Mouse (Mus musculus): ENCODE measurements at regions not wholly inside any gene's neighbourhood (a gene's known extent, or its start where the extent isn't known, plus 50 kb on each side); places are given as distances from the start of the nearest gene placed in this dataset.
"Not testable (repeated sequence)": the region's sequence is repeated elsewhere in the genome, so short reads cannot be mapped to it uniquely, and the experiment has no call there.

- in situ Hi-C loops (cut with MboI) = no loop called here
Measured at GRCm38 (mm10) chr10:96408250-96408649, 208.6 kb upstream of the Btg1 start.

- in situ Hi-C loops (cut with MboI) = no loop called here
Measured at GRCm38 (mm10) chr10:96410028-96410427, 206.8 kb upstream of the Btg1 start.

- in situ Hi-C loops (cut with MboI) = no loop called here
Measured at GRCm38 (mm10) chr10:96414807-96415206, 202.0 kb upstream of the Btg1 start.

- in situ Hi-C loops (cut with MboI) = not testable (repeated sequence)
Measured at GRCm38 (mm10) chr10:96421506-96421905, 195.3 kb upstream of the Btg1 start.

- in situ Hi-C loops (cut with MboI) = no loop called here
Measured at GRCm38 (mm10) chr10:96427407-96427806, 189.4 kb upstream of the Btg1 start.

GRCm38 (mm10) chr10:96430142-96430541 lies 186.7 kb upstream of the Btg1 start:
- in situ Hi-C loops (cut with MboI) = no loop called here

GRCm38 (mm10) chr10:96435109-96435508 lies 181.7 kb upstream of the Btg1 start:
- in situ Hi-C loops (cut with MboI) = no loop called here

GRCm38 (mm10) chr10:96438398-96439103 lies 178.3 kb upstream of the Btg1 start:
- in situ Hi-C loops (cut with MboI) = no loop called here

GRCm38 (mm10) chr10:96442165-96442564 lies 174.6 kb upstream of the Btg1 start:
- in situ Hi-C loops (cut with MboI) = no loop called here

- in situ Hi-C loops (cut with MboI) = no loop called here
Measured at GRCm38 (mm10) chr10:96450266-96450665, 166.5 kb upstream of the Btg1 start.

- in situ Hi-C loops (cut with MboI) = no loop called here
Measured at GRCm38 (mm10) chr10:96454857-96455256, 161.9 kb upstream of the Btg1 start.

- in situ Hi-C loops (cut with MboI) = no loop called here
Measured at GRCm38 (mm10) chr10:96458551-96458950, 158.3 kb upstream of the Btg1 start.

GRCm38 (mm10) chr10:96459186-96459585 lies 157.6 kb upstream of the Btg1 start:
- in situ Hi-C loops (cut with MboI) = no loop called here

- in situ Hi-C loops (cut with MboI) = no loop called here
Measured at GRCm38 (mm10) chr10:96460151-96460550, 156.7 kb upstream of the Btg1 start.

GRCm38 (mm10) chr10:96460617-96461338 lies 156.0 kb upstream of the Btg1 start:
- in situ Hi-C loops (cut with MboI) = no loop called here

- in situ Hi-C loops (cut with MboI) = no loop called here
Measured at GRCm38 (mm10) chr10:96465967-96466366, 150.8 kb upstream of the Btg1 start.

- in situ Hi-C loops (cut with MboI) = no loop called here
Measured at GRCm38 (mm10) chr10:96466845-96467244, 150.0 kb upstream of the Btg1 start.

- in situ Hi-C loops (cut with MboI) = no loop called here
Measured at GRCm38 (mm10) chr10:96467661-96468060, 149.1 kb upstream of the Btg1 start.

GRCm38 (mm10) chr10:96471523-96471922 lies 145.3 kb upstream of the Btg1 start:
- in situ Hi-C loops (cut with MboI) = no loop called here

- in situ Hi-C loops (cut with MboI) = no loop called here
Measured at GRCm38 (mm10) chr10:96479350-96479749, 137.5 kb upstream of the Btg1 start.

GRCm38 (mm10) chr10:96479786-96480185 lies 137.0 kb upstream of the Btg1 start:
- in situ Hi-C loops (cut with MboI) = loop anchor here (10.0 kb wide), 1 partner anchor 125 kb away; no protein-coding TSS in a partner anchor

GRCm38 (mm10) chr10:96480453-96481324 lies 136.1 kb upstream of the Btg1 start:
- in situ Hi-C loops (cut with MboI) = loop anchor here (10.0 kb wide), 1 partner anchor 124 kb away; no protein-coding TSS in a partner anchor

All from mature B cell (primary cell).